Mouse (Mus musculus): ENCODE data around the gene Pde11a.
"Not testable (repeated sequence)": the region's sequence is repeated elsewhere in the genome, so short reads cannot be mapped to it uniquely, and the experiment has no call there.

The Pde11a gene

DNA sequence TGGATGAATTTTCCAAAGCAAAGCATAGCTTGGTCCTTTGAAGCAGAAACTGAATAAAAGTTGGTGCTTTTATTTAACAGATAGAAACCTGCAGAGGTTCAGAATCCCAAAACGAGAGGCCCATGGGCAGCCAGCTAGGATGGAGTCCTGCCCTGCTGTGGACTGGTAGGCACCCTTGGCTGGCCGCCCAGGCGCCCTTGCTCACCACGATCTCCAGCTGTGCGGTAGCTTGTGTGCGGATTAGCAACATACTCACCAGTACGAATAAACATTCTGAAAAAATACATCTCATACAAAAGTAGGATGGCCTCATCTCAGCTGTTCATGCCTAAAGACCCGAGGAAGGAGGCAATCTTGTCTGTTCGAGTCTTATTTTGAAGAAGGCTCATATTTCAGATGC is 350.8 kb downstream of the Pde11a start:
- DNase-seq: no peak

DNA sequence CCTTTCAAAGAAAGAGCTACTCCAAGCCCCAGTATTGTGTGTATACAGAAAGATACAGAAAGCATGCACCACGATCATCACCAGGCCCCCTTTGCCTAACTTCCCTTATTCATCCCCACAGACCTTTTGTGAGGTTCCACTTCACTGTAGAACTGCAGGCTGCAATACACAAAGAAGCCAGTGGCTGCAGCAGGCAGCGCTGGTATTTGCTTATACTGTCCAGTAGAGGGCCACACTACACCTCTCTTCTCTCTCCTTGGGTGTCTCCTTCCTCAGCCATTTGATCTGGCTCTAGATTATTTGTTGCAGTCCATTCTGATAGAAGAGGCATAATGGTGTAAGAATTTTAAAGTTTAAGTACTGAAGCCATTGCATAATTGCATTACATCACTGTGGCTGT is 353.4 kb downstream of the Pde11a start:
- DNase-seq: peak; percentile 60 to 66

GRCm38 (mm10) chr2:75983847-75984246 is 354.7 kb downstream of the Pde11a start:
- DNase-seq: no peak

GRCm38 (mm10) chr2:75983091-75983490 is 355.5 kb downstream of the Pde11a start:
- no peak for DNase-seq

DNA sequence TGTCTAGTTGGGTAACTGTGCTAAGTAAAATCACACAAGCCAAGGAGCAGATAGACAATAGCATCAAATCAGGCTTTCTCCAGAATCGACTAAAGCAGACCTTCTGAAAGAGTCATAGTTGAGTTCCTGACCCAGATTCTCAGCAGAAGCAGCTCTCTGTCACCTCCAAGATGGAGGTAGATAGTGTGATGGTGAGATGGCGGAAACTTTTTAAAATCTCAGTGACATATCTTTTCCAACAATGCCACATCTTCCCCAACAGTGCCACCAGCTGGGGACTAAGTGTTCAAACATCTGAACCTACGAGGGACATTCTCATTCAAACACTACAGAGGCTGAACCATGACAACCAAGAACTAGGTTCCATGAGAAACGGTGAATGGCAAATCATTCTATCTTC is 355.9 kb downstream of the Pde11a start:
- no peak for DNase-seq

- DNase-seq: peak; percentile 68 to 79
Measured at GRCm38 (mm10) chr2:75981440-75982081, 357.0 kb downstream of the Pde11a start, which contains the start of gene Ttc30a1. TSS of gene Ttc30a1 (minus strand) at chr2:75981967.

DNA sequence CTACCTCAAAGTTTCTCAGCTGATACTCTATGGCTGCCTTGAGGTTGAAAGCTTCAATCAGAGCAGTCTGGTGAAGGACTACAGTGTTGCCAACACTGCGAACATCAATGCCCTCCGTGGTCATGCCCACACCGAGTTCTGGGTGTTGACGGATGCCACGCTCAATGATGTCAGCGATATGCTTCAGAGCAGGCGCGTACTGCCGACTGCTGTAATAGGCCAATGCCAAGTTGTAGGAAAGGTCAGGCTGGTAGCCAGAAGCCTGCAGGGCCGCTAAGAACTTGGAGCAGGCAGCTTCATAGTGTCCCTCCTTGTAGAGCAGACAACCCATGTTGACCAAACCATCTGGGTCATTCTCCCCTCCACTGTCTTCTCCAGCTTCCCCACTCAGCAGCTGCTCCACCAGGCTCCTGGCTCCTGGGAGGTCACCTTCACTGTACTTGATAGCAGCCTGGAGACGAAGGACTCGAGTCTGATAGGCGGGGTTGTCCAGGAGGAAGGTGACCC is 357.6 kb downstream of the Pde11a start:
- DNase-seq: not testable (repeated sequence)

DNA sequence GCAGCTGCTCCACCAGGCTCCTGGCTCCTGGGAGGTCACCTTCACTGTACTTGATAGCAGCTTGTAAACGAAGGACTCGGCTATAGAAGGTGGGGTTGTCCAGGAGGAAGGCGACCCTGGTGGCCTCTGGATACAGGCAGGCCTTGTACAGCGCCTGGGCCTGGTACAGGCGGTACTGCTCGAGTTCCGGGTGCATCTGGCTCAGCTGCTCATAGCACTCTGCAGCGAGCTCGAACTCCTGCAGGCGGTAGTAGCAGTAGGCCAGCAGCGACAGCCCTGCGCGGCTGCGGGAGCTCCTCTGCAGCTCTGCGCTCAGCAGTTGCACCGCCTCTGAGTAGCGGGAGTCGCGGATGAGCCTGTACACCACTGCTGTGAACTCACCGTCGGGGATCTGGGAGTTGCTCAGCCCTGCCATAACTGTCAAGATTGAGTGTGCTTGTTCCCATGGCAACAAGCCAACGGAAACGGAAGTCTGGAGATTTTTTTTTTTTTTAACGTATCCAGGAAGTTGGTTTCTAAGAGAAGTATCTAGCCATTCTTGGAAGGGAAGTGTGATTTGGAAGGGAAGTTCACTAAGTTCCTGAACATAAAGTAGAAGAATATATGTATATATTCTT is 360.7 kb downstream of the Pde11a start, which contains the start of gene Ttc30a2:
Gene Ttc30a2 (minus strand): TSS at position 419 of the 617 bp plus-strand sequence.
- not testable (repeated sequence) for DNase-seq

DNA sequence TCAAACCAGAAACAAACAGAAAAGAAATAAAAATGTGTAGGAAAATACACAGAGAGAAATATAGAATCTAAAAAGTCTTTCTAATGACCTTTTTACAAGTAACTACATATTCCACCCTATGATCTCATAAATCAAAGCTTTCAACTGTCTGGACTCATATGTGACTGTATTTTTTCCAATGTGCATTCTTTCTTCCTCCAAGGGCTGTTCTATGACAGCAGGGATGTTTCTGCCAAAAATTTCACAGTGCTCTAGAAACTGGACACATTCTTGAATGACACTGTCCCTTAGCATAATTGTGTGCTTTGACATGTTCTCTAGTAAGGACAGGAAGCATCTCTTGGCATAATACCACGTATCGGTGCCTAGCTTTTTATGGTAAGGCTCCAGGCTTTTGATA is 362.5 kb downstream of the Pde11a start:
- DNase-seq: not testable (repeated sequence)

DNA sequence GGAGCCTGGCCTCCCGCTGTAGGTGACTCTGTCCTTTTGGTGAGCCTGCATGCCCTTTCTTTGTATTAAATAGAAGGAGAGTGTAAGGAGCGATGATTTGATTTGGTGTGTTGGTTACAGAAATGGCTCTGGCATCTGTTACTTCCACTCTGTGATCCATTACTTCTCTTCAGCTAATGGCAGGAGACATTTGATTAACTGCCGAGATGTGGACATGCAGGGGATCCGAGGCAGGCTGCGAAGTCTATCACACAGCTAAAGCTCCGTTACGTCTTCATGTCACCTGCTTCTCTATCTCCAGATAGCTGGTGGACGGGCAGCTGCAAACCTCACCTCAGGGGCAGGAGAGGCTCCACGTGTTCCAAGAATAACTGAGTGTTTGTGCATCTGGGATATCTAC is 364.4 kb downstream of the Pde11a start:
- DNase-seq: no peak

GRCm38 (mm10) chr2:75964972-75965371 is 373.6 kb downstream of the Pde11a start:
- DNase-seq: peak; percentile 46 to 64

DNA sequence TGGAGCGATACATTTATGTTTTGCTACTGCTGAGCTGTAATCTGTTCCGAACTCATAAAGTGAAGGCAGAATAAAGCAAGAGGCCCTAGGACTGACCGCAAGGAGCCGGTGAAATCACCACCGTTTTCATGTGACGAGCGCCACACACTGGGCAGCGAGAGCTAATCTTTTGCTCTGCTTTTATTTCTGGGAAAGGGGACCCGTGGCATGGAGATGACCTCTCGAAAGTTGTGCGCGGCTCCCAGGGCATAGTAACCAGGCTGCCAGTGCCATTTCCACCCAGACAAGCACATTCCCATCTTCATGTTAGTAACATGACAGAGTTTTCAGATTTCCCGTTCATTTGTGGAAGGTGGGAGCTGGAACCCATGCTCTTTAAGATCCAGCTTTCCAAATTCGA is 374.1 kb downstream of the Pde11a start:
- DNase-seq: peak; percentile 63 to 67

DNA sequence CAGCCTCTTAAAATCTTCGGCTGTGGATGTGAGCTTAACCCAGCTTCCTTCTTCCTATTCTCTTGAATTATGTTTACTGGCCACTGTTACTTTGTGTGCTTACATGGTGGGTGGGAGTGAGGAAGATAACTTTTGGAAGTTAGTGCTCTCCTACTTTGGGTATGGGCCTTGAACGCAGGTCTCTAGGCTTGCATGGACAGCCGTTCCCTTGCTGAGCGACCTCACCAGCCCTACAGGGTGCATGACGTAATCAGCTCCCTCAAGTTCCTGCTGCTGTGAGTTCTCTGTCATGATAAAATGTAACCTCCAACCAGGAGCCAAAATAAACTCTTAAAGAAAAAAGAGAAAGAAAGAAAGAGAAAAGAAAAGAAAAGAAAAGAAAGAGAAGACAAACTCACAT is 374.5 kb downstream of the Pde11a start:
- no peak for DNase-seq

GRCm38 (mm10) chr2:75963211-75963840 is 375.2 kb downstream of the Pde11a start:
- no peak for DNase-seq

- DNase-seq: no peak
Measured at GRCm38 (mm10) chr2:75960366-75961330, 377.9 kb downstream of the Pde11a start.

GRCm38 (mm10) chr2:75959850-75960365 is 378.7 kb downstream of the Pde11a start:
- peak; percentile 23 to 40 for DNase-seq

GRCm38 (mm10) chr2:75959183-75959849 is 379.3 kb downstream of the Pde11a start:
- no peak for DNase-seq

DNA sequence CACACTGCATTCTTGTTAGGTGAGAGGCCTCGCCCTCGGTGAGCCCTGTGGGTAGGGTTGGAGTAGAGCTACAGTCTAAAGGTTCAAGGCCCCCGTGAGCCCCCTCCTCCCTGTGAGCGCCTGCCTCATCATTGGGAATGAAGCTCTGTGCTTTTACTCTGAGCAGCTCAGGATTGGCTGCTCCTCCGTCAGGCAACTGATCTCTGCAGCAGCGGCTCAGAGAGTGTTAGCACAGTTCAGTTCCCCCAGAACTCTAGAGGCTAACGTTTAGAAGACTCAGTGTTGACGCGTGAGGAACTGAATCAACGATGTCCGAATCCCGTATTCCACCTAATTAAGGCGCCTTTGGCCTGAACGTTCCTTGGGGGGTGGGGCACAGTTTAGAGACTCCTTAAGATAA is 382.9 kb downstream of the Pde11a start:
- DNase-seq: no peak

DNA sequence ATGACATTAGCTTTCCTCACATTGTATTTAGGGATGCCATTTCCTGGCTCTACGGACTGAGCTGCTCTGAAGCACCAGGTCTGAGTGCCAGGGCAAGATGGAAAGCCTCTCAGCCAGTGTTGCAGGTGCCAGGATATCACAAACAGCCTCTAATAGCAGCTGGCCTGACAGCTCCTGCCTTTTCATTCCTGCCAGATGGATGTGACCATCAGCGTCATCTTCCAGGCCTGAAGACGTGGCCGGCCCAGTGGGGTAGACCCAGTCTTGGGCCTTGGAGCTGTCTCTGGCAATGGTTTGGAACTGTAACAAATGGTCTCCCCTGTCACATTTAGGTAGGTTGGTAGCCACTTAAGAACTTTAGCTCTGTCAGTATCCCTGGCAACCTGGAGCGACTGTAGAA is 385.3 kb downstream of the Pde11a start:
- no peak for DNase-seq

DNA sequence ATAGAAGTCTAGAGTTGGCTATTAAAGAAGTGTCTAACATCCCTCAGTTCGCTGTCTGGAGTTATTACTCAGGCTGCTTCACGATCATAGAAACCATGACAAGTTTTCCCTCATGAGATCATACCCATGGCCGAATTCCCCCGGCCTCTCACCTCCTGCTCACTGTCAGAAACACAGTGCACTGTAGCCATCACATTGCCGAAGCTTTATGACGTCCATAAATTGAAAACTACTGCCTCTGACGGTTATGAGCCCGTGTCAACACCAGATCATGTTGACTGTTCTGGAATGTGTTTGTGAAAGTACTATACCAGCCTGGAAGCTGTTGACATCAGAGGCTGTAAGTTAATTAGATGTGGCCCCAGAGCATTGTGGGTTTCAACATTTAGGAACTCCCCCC is 387.9 kb downstream of the Pde11a start:
- no peak for DNase-seq

Measured in cerebellum, postnatal 36 days (tissue).